Mouse (Mus musculus) testis, postnatal 10 days (tissue): Measurements from ENCODE around the gene Pfkm.
A peak's percentile ranks its signal among the peaks of the same experiment; 100 is the strongest.

Experiments used
- DNase-seq: peaks from one replicate; pipeline ENCODE4 v3.0.0; 2021; ENCODE audit warnings: low spot score

Pfkm gene

DNA sequence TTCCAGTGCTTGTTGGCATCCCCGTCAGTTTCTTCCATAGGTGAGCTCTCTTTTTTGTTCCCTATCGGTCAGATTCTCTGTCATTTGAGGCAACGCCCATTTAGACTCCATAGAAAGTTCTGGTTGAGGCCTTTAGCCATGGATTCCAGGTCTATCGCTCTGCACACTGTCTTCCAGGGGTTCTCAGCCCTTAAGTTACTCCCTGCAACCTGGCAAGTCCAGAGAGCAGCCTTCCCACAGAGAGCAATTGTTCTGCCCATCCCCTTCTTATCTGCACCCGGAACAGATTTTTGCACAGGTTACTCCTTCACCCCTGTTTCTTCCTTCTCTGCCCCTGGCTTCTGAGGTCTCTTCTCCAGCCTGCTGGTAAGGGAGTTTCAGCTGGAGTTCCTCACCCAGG is 79.7 kb downstream of the Pfkm start:
- no peak for DNase-seq

DNA sequence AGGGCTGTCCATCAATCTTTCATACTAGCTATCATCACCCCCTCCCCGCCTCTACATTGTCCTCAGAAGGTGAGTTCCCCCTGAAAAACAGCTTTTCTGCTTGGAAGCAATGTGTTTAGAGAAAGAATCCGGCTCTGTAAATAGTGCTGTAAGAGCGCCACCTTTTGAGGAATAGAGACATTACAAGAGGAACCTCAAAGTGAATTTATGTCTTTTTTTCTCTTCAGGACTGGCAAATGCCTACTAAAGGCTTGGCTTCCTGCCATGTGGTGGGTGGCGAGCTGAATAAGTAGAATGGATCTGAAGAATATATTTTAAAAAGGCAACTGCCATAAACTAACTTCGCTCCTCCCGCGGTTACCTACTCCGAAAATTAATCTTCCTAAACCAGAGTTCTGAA is 81.4 kb downstream of the Pfkm start:
- DNase-seq, result peak; percentile 55

DNA sequence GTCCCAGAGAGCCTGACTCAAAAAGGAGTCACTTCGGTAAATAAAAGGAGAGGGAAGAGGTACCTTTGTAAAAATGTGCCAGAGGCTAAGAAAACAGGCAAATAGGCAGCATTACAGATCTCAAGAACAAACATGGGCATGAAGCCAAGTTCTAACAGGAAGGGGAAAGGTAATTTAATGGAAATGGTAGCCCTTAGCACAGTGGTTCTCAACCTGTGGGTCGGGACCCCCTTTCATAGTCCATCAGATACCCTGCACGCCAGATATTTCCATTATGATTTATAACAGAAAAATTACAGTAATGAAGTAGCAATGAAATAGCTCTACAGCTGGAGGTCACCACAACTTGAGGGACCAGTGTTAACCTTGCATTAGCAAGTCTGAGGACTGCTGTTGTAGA is 84.9 kb downstream of the Pfkm start:
- no peak for DNase-seq

DNA sequence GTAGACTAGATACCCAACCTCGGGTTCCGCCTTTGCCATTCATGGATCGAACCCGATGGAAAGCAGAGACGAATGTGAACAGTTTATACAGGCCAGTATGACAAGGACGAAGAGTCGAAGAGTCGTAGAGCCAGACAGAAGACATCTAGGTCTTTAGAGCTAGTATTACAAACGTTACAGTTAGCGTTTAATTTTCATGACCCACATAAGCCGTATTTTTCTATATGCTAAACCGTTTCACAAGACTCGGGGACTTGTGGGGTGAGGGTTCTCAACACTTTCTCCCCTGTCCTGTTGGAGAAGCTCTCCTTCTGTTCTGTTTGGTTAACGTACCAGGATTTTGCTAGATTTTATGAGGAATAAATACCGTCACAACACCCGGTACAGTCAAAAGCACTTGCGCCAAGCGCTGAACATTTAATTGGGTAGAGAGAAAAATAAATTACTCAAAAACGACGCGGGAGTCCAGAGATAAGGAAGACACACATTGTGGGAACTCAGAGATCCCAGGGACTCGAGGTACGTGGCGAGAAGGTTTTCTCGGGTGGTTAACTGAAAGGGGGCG is 88.3 kb downstream of the Pfkm start:
- DNase-seq, result no peak

DNA sequence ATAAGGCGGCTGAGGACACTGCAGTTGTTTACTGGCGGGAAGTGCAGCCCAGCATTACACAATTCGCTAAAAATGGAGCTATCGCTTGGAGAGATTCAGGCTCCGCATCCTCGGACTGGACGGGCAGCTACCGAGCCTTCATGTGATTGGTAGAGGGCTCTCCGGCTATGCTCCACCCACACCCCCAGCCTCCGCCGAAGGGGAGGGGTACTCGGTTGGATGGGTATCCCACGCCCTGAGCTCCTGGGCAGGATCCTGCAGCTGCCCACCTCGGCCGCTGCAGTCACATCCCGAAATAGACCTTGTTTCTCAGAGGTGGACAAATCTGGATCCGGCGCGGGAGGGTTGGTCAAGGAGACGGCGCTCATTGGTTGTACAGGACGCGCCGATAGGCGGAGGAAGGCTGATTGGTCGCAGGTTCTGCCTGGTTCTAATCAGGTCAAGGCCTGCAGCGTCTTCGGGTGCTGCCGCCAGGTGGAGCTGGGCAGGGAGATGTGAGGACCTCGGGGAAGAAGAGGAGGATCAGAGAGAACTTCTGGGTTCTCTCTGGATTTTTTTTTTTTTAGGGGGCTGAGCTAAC is 88.8 kb downstream of the Pfkm start:
- DNase-seq, result peak; percentile 96
